Mouse (Mus musculus) limb, embryonic 14.5 days (tissue): ENCODE results near the gene Dnlz. TPM values are rescaled to one million over a fixed set of nuclear protein-coding genes. Genes with fewer than 3 reads are reported as not detected.

Source experiments
- ATAC-seq: fragments of 200-750 bp; cut with Nextera tagmentation; 2 replicates; pipeline ENCODE4 v1.8.0; 2017; ENCODE audit warnings: low read depth, moderate number of reproducible peaks, moderate TSS enrichment; ENCODE audit not compliant: low FRiP score
- DNase-seq: peaks from one replicate; pipeline ENCODE4 v3.0.0-alpha.2; 2015; ENCODE audit warnings: low spot score
- H3K27ac ChIP-seq: fragments of 300-500 bp; sonication (generic); replicated peaks from 2 replicates; pipeline ENCODE4 v1.5.1; 2014; ENCODE audit warnings: low read depth, mild to moderate bottlenecking, low read length, moderate library complexity, mixed read lengths
- H3K27me3 ChIP-seq: fragments of 300-500 bp; sonication (generic); 2 replicates; pipeline ENCODE4 v1.6.1; 2014; ENCODE audit warnings: low read length, mixed read lengths; ENCODE audit not compliant: control insufficient read depth, insufficient read depth
- H3K36me3 ChIP-seq: fragments of 300-500 bp; sonication (generic); 2 replicates; pipeline ENCODE4 v1.6.1; 2014; ENCODE audit warnings: mild to moderate bottlenecking, low read length, moderate library complexity, mixed read lengths; ENCODE audit not compliant: control insufficient read depth, insufficient read depth
- H3K4me1 ChIP-seq: fragments of 300-500 bp; sonication (generic); 2 replicates; pipeline ENCODE4 v1.6.1; 2014; ENCODE audit warnings: antibody characterized with exemption, low read length, mixed read lengths; ENCODE audit not compliant: control insufficient read depth, insufficient read depth
- H3K4me2 ChIP-seq: fragments of 300-500 bp; sonication (generic); replicated peaks from 2 replicates; pipeline ENCODE4 v1.6.1; 2014; ENCODE audit warnings: low read depth, mild to moderate bottlenecking, low read length, moderate library complexity; ENCODE audit not compliant: severe bottlenecking
- H3K4me3 ChIP-seq: fragments of 300-500 bp; sonication (generic); replicated peaks from 2 replicates; pipeline ENCODE4 v1.5.1; 2014; ENCODE audit warnings: low read length
- H3K9ac ChIP-seq: fragments of 300-500 bp; sonication (generic); 2 replicates; pipeline ENCODE4 v1.6.1; 2014; ENCODE audit warnings: mild to moderate bottlenecking, low read depth, low read length, moderate library complexity; ENCODE audit not compliant: severe bottlenecking
- H3K9me3 ChIP-seq: fragments of 300-500 bp; sonication (generic); 2 replicates; pipeline ENCODE4 v1.6.1; 2016; ENCODE audit warnings: low read length; ENCODE audit not compliant: control insufficient read depth
- POLR2A ChIP-seq: fragments of 200-500 bp; IDR thresholded peaks from 2 replicates; pipeline ENCODE4 v1.8.0; 2012; ENCODE audit warnings: inconsistent platforms, mild to moderate bottlenecking, moderate library complexity, borderline replicate concordance; ENCODE audit not compliant: insufficient read depth, insufficient read length; ENCODE audit errors: extremely low read depth
- WGBS: fragments of 180-500 bp; shearing (Covaris S2); extraction: QIAGEN DNeasy Blood & Tissue Kit; methylation state at CpG from one replicate; pipeline ENCODE4 v1.1.7; 2014; 5-methylcytosine and 5-hydroxymethylcytosine counted together
- polyA plus RNA-seq, 2 experiments: library from polyadenylated mRNA; depleted of rRNA in 1 of 2; stranded (reverse) in 1 of 2; unstranded in 1 of 2; fragments of >200 nt; fragmentation: Nextera tagmentation in 1 of 2; extraction: Ambion mirVana in 1 of 2; gene quantifications; 2 replicates each; pipeline versions ENCODE4 v1.2.1 to v1.2.3; 2012 to 2014

The Dnlz gene
- polyA plus RNA-seq, 2 experiments, result 28.2 to 31.1 TPM

DNA sequence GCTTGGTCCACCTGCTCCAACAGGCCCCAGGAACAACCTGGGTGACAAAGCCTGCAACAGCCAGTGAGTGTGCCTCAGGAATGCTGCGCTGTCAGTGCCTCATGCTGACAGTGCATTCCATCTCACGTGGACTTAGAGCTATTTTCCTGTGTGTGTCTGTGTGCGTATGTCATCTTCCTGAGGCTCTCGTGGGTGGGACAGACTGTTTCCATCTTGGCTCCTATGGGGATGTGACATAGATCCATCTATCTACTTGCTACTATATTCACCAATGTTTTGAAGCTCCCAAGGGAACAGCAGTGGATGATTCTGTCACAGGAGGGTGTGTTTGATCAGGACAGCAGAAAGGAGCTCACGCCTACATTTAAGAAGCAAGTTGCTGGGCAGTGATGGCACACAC is 40.0 kb downstream of the Dnlz start:
- Histone ChIP-seq H3K4me3 (no peak overlapping the region), H3K4me2 (no peak overlapping the region), H3K9ac (no peak overlapping the region), H3K4me1 (peaks cover 39% of the 10 kb centered on the region), H3K36me3 (no peaks in the 10 kb centered on the region), H3K27me3 (no peaks in the 10 kb centered on the region), H3K27ac (no peak overlapping the region), H3K9me3 (no peaks in the 10 kb centered on the region)
- 66% methylated on average over 5 of the region's 5 CpGs for WGBS
- ATAC-seq (no peak), DNase-seq (no peak)
- no peak for TF ChIP-seq POLR2A

- H3K4me1 ChIP-seq, result peaks cover 27% of the 10 kb centered on the region
- H3K9ac ChIP-seq, result no peak overlapping the region; the same call in 1 of the 2 replicates
- no peaks in the 10 kb centered on the region for H3K27me3 ChIP-seq
- H3K27ac ChIP-seq, result peak overlapping the region; percentile 91
- peak overlapping the region; percentile 29 for H3K4me2 ChIP-seq
- no peak for TF ChIP-seq POLR2A
- peak; percentile 95 for ATAC-seq
- WGBS, result 6% methylated on average over 10 of the region's 10 CpGs
- H3K9me3 ChIP-seq, result no peaks in the 10 kb centered on the region
- DNase-seq, result peak; percentile 88
- H3K4me3 ChIP-seq, result no peak overlapping the region
- no peaks in the 10 kb centered on the region for H3K36me3 ChIP-seq
Measured at GRCm38 (mm10) chr2:26309739-26310138, 42.2 kb downstream of the Dnlz start.

GRCm38 (mm10) chr2:26306702-26307101 is 45.2 kb downstream of the Dnlz start:
- WGBS, result 84% methylated on average over 3 of the region's 3 CpGs
- TF ChIP-seq POLR2A, result no peak
- DNase-seq, result no peak

DNA sequence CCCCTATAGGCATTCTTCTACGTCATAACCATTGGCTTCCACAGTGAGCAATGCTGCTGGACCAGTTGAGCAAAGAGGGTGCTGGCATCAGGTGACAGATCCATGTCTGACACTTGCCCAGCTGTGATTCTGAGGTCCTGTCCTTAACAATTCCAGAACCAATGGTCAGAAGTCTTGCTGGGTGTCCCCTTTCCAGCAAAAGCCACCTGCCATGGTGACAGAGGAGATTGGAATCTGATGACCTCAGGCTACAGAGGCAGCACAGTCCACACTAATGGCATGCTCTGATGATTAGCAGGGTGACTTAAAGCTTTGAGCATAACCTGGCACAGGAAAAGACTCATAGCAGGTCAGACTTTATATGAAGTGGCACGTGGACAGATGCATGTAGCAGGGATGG is 46.4 kb downstream of the Dnlz start:
- H3K4me2 ChIP-seq, result no peak overlapping the region
- H3K4me1 ChIP-seq, result peaks cover 16% of the 10 kb centered on the region
- no peak for TF ChIP-seq POLR2A
- no peak overlapping the region for H3K9ac ChIP-seq
- no peak overlapping the region for H3K4me3 ChIP-seq
- H3K27me3 ChIP-seq, result no peaks in the 10 kb centered on the region
- H3K27ac ChIP-seq, result no peak overlapping the region
- no peaks in the 10 kb centered on the region for H3K9me3 ChIP-seq
- ATAC-seq, result no peak
- no peak for DNase-seq
- 73% methylated on average over 2 of the region's 2 CpGs for WGBS
- no peaks in the 10 kb centered on the region for H3K36me3 ChIP-seq

More at GRCm38 (mm10) chr2:26306702-26307101, 45.2 kb downstream of the Dnlz start:
- H3K4me2 ChIP-seq, result no peak overlapping the region
- no peak overlapping the region for H3K27ac ChIP-seq
- no peaks in the 10 kb centered on the region for H3K36me3 ChIP-seq
- no peak overlapping the region for H3K4me3 ChIP-seq
- H3K9ac ChIP-seq, result no peak overlapping the region
- H3K9me3 ChIP-seq, result no peaks in the 10 kb centered on the region
- peaks cover 16% of the 10 kb centered on the region for H3K4me1 ChIP-seq
- H3K27me3 ChIP-seq, result no peaks in the 10 kb centered on the region
- ATAC-seq, result no peak

GRCm38 (mm10) chr2:26304711-26305110 is 47.2 kb downstream of the Dnlz start:
- H3K36me3 ChIP-seq, result no peaks in the 10 kb centered on the region
- DNase-seq (no peak), ATAC-seq (no peak)
- no peaks in the 10 kb centered on the region for H3K9me3 ChIP-seq
- H3K27me3 ChIP-seq, result no peaks in the 10 kb centered on the region
- H3K27ac ChIP-seq, result no peak overlapping the region
- no peak overlapping the region for H3K9ac ChIP-seq
- H3K4me3 ChIP-seq, result no peak overlapping the region
- peaks cover 11% of the 10 kb centered on the region for H3K4me1 ChIP-seq
- no peak for TF ChIP-seq POLR2A
- no peak overlapping the region for H3K4me2 ChIP-seq
- 44% methylated on average over 1 of the region's 1 CpGs for WGBS

DNA sequence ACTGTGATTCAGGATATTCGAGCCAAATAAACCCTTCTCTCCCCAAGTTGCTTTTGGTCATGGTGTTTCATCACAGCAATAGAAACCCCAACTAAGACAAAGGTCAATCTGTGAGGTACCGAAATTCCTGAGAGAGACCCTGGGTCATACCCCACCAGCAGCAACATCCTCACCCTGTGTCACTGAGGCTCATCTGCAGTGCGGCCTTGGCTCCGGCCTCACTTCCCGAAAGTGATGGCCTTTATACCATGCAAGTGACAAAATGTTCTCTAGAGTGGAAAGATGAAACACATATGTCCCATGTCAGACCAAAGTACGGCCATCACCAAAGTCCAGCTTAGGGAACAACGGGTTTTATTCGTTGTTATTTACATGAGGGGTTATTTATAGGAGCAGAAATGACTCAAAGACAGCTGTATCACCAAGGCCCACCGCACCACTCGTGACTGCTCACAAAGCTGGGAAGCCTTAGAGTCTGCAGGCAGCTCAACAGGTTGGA is 49.9 kb downstream of the Dnlz start:
- TF ChIP-seq POLR2A, result no peak

More for the DNA sequence above, 49.9 kb downstream of the Dnlz start:
- Histone ChIP-seq H3K4me3 (no peak overlapping the region), H3K9me3 (no peaks in the 10 kb centered on the region), H3K27me3 (no peaks in the 10 kb centered on the region), H3K4me1 (no peaks in the 10 kb centered on the region), H3K4me2 (no peak overlapping the region), H3K36me3 (no peaks in the 10 kb centered on the region), H3K9ac (no peak overlapping the region), H3K27ac (no peak overlapping the region)
- DNase-seq, result no peak
- 85% methylated on average over 10 of the region's 10 CpGs for WGBS
- no peak for ATAC-seq
